Mouse (Mus musculus) intestine, postnatal 0 days (tissue): ENCODE results near the gene Tnrc6c. TPM values are rescaled to one million over a fixed set of nuclear protein-coding genes. Genes with fewer than 3 reads are reported as not detected.

Source experiments
- ATAC-seq: fragments of 200-750 bp; cut with Nextera tagmentation; 2 replicates; pipeline ENCODE4 v1.8.0; 2017; ENCODE audit warnings: mild to moderate bottlenecking, moderate TSS enrichment, moderate library complexity
- H3K27ac ChIP-seq: fragments of 300-500 bp; sonication (generic); 2 replicates; pipeline ENCODE4 v1.5.1; 2014; ENCODE audit warnings: mild to moderate bottlenecking, low read depth, low read length, moderate library complexity
- H3K27me3 ChIP-seq: fragments of 300-500 bp; sonication (generic); replicated peaks from 2 replicates; pipeline ENCODE4 v1.6.1; 2014; ENCODE audit warnings: low read length, mixed read lengths; ENCODE audit not compliant: control insufficient read depth, insufficient read depth
- H3K36me3 ChIP-seq: fragments of 300-500 bp; sonication (generic); 2 replicates; pipeline ENCODE4 v1.6.1; 2014; ENCODE audit warnings: mild to moderate bottlenecking, moderate library complexity; ENCODE audit not compliant: control insufficient read depth, insufficient read depth
- H3K4me1 ChIP-seq: fragments of 300-500 bp; sonication (generic); replicated peaks from 2 replicates; pipeline ENCODE4 v1.6.1; 2014; ENCODE audit warnings: antibody characterized with exemption, low read length, mixed read lengths; ENCODE audit not compliant: control insufficient read depth, insufficient read depth
- H3K4me2 ChIP-seq: fragments of 300-500 bp; sonication (generic); replicated peaks from 2 replicates; pipeline ENCODE4 v1.6.1; 2014; ENCODE audit warnings: low read depth, mild to moderate bottlenecking, moderate library complexity
- H3K4me3 ChIP-seq: fragments of 300-500 bp; sonication (generic); 2 replicates; pipeline ENCODE4 v1.5.1; 2014; ENCODE audit warnings: low read depth, low read length
- H3K9ac ChIP-seq: fragments of 300-500 bp; sonication (generic); 2 replicates; pipeline ENCODE4 v1.6.1; 2014; ENCODE audit warnings: mild to moderate bottlenecking, low read depth, low read length
- H3K9me3 ChIP-seq: fragments of 300-500 bp; sonication (generic); 2 replicates; pipeline ENCODE4 v1.6.1; 2016; ENCODE audit warnings: mixed run types; ENCODE audit not compliant: control insufficient read depth
- CTCF ChIP-seq: sonication (generic); IDR thresholded peaks from 2 replicates; pipeline ENCODE4 v1.5.1; 2016; ENCODE audit warnings: low read depth, mild to moderate bottlenecking, control low read depth, antibody characterized with exemption, moderate library complexity
- WGBS: fragments of 180-500 bp; shearing (Covaris S2); extraction: QIAGEN DNeasy Blood & Tissue Kit; methylation state at CpG from one replicate; pipeline ENCODE4 v1.1.7; 2014; 5-methylcytosine and 5-hydroxymethylcytosine counted together
- polyA plus RNA-seq: library from polyadenylated mRNA; unstranded; fragments of >200 nt; fragmentation: Nextera tagmentation; extraction: Ambion mirVana; gene quantifications from 2 replicates; pipeline ENCODE4 v1.2.1, GENCODE M21; 2015

Tnrc6c gene
- polyA plus RNA-seq, 1 experiment from 2014 or later = 6.1 TPM

GRCm38 (mm10) chr11:117776085-117776792 is 122.2 kb downstream of the Tnrc6c start:
- peaks cover 45% of the 10 kb centered on the region; the same call in 1 of the 2 replicates for H3K36me3 ChIP-seq
- H3K27me3 ChIP-seq = no peaks in the 10 kb centered on the region
- no peak overlapping the region for H3K4me3 ChIP-seq
- no peak overlapping the region for H3K9ac ChIP-seq
- WGBS = 89% methylated on average over 14 of the region's 14 CpGs
- no peak overlapping the region for H3K27ac ChIP-seq
- TF ChIP-seq CTCF = no peak
- H3K4me2 ChIP-seq = no peak overlapping the region
- ATAC-seq = no peak
- H3K4me1 ChIP-seq = 0 out of 2 replicates have a peak, but pooled peaks cover 4% of the 10 kb centered on the region
- H3K9me3 ChIP-seq = no peaks in the 10 kb centered on the region

GRCm38 (mm10) chr11:117777111-117777510 is 123.0 kb downstream of the Tnrc6c start:
- Histone ChIP-seq H3K27ac (no peak overlapping the region), H3K4me1 (peaks cover 10% of the 10 kb centered on the region; the same call in 1 of the 2 replicates), H3K4me2 (no peak overlapping the region), H3K4me3 (no peak overlapping the region), H3K9me3 (no peaks in the 10 kb centered on the region), H3K27me3 (no peaks in the 10 kb centered on the region), H3K9ac (no peak overlapping the region), H3K36me3 (peaks cover 39% of the 10 kb centered on the region; the same call in 1 of the 2 replicates)
- TF ChIP-seq CTCF = no peak
- WGBS = 88% methylated on average over 5 of the region's 5 CpGs
- ATAC-seq = no peak

- 89% methylated on average over 11 of the region's 11 CpGs for WGBS
- Histone ChIP-seq H3K27ac (no peak overlapping the region), H3K4me2 (peak overlapping the region; percentile 95; the same call in 1 of the 2 replicates), H3K4me1 (peaks cover 16% of the 10 kb centered on the region; the same call in 1 of the 2 replicates), H3K9me3 (no peaks in the 10 kb centered on the region), H3K4me3 (no peak overlapping the region), H3K36me3 (peaks cover 34% of the 10 kb centered on the region; the same call in 1 of the 2 replicates), H3K27me3 (no peaks in the 10 kb centered on the region), H3K9ac (no peak overlapping the region)
- ATAC-seq = no peak
- no peak for TF ChIP-seq CTCF
These were observed 123.9 kb downstream of the Tnrc6c start for GRCm38 (mm10) chr11:117778031-117778430.

- Histone ChIP-seq H3K36me3 (peaks cover 32% of the 10 kb centered on the region; the same call in 1 of the 2 replicates), H3K9ac (peak overlapping the region; percentile 71), H3K27me3 (no peaks in the 10 kb centered on the region), H3K27ac (peak overlapping the region; percentile 94), H3K4me1 (peaks cover 17% of the 10 kb centered on the region; the same call in 1 of the 2 replicates), H3K4me3 (peak overlapping the region; percentile 55), H3K9me3 (no peaks in the 10 kb centered on the region), H3K4me2 (peak overlapping the region; percentile 95)
- WGBS = 46% methylated on average over 12 of the region's 12 CpGs
- ATAC-seq = no peak
- TF ChIP-seq CTCF = no peak
These were observed 124.9 kb downstream of the Tnrc6c start for GRCm38 (mm10) chr11:117778851-117779433.

GRCm38 (mm10) chr11:117779434-117780198 is 125.5 kb downstream of the Tnrc6c start:
- peaks cover 17% of the 10 kb centered on the region; the same call in 1 of the 2 replicates for H3K4me1 ChIP-seq
- TF ChIP-seq CTCF = peak; percentile 12; the same call in 1 of the 2 replicates
- ATAC-seq = peak; percentile 42
- peak overlapping the region; percentile 94 for H3K27ac ChIP-seq
- peak overlapping the region; percentile 95 for H3K4me2 ChIP-seq
- peak overlapping the region; percentile 55 for H3K4me3 ChIP-seq
- H3K27me3 ChIP-seq = no peaks in the 10 kb centered on the region
- H3K9ac ChIP-seq = peak overlapping the region; percentile 71
- WGBS = 4% methylated on average over 38 of the region's 38 CpGs
- no peaks in the 10 kb centered on the region for H3K9me3 ChIP-seq
- H3K36me3 ChIP-seq = peaks cover 30% of the 10 kb centered on the region; the same call in 1 of the 2 replicates

GRCm38 (mm10) chr11:117780199-117780515 is 126.1 kb downstream of the Tnrc6c start:
- Histone ChIP-seq H3K27me3 (no peaks in the 10 kb centered on the region), H3K36me3 (peaks cover 24% of the 10 kb centered on the region; the same call in 1 of the 2 replicates), H3K4me1 (peaks cover 17% of the 10 kb centered on the region; the same call in 1 of the 2 replicates), H3K4me2 (peak overlapping the region; percentile 95), H3K9me3 (no peaks in the 10 kb centered on the region), H3K9ac (peak overlapping the region; percentile 71), H3K27ac (peak overlapping the region; percentile 94), H3K4me3 (peak overlapping the region; percentile 55)
- peak; percentile 40 for ATAC-seq
- WGBS = 5% methylated on average over 14 of the region's 17 CpGs
- TF ChIP-seq CTCF = no peak
